Mouse (Mus musculus): ENCODE measurements at regions not wholly inside any gene's neighbourhood (a gene's known extent, or its start where the extent isn't known, plus 50 kb on each side); places are given as distances from the start of the nearest gene placed in this dataset.
A peak's percentile ranks its signal among the peaks of the same experiment; 100 is the strongest.

GRCm38 (mm10) chr6:144874251-144874650, 92.5 kb upstream of the Sox5 start:
- 80% methylated on average over 5 of the region's 5 CpGs for WGBS
- H3K4me3 ChIP-seq: no peak overlapping the region
- no peaks in the 10 kb centered on the region for H3K27me3 ChIP-seq
- no peak overlapping the region for H3K9ac ChIP-seq
- no peaks in the 10 kb centered on the region for H3K36me3 ChIP-seq
- H3K4me1 ChIP-seq: peaks cover 3% of the 10 kb centered on the region; the same call in 1 of the 2 replicates
- no peak overlapping the region for H3K27ac ChIP-seq
- no peak for ATAC-seq (ENCODE audit: low FRiP score)
- no peaks in the 10 kb centered on the region for H3K9me3 ChIP-seq (replicated peaks)
- no peak overlapping the region for H3K4me2 ChIP-seq (replicated peaks)

GRCm38 (mm10) chr6:144870949-144871348, 89.2 kb upstream of the Sox5 start:
- Histone ChIP-seq H3K36me3 (no peaks in the 10 kb centered on the region), H3K4me3 (no peak overlapping the region), H3K27ac (no peak overlapping the region), H3K9me3 (replicated peaks) (no peaks in the 10 kb centered on the region), H3K4me1 (peaks cover 3% of the 10 kb centered on the region; the same call in 1 of the 2 replicates), H3K27me3 (no peaks in the 10 kb centered on the region), H3K4me2 (replicated peaks) (no peak overlapping the region), H3K9ac (no peak overlapping the region)
- WGBS: 91% methylated on average over 8 of the region's 8 CpGs
- no peak for ATAC-seq (ENCODE audit: low FRiP score)

DNA sequence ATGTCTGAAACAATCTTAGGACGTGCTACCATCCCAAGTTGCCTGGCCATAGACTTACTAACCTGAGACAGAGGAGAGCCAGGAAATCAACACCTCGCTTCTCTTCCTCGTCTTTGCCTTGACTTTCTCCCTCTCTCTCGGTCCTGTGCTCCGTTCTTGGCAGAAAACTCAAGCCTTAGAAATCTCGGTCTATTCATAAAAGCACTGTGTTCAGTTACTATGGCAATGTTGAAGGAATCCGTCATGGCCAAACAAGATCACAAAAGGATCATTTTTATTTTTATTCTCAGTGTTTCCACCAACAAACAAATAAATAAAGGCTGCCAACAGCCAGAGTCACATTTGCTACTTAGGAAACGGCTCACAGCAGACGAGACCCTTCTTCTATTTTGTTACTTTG, 85.6 kb upstream of the Sox5 start:
- no peak overlapping the region for H3K27ac ChIP-seq
- no peaks in the 10 kb centered on the region for H3K4me1 ChIP-seq
- no peak overlapping the region for H3K9ac ChIP-seq
- no peak overlapping the region for H3K4me2 ChIP-seq (replicated peaks)
- ATAC-seq (ENCODE audit: low FRiP score): 0 out of 2 replicates have a peak, but pooled peaks have one; percentile 54
- H3K4me3 ChIP-seq: no peak overlapping the region
- H3K27me3 ChIP-seq: no peaks in the 10 kb centered on the region
- H3K9me3 ChIP-seq (replicated peaks): no peaks in the 10 kb centered on the region
- 50% methylated on average over 9 of the region's 9 CpGs for WGBS
- no peaks in the 10 kb centered on the region for H3K36me3 ChIP-seq

DNA sequence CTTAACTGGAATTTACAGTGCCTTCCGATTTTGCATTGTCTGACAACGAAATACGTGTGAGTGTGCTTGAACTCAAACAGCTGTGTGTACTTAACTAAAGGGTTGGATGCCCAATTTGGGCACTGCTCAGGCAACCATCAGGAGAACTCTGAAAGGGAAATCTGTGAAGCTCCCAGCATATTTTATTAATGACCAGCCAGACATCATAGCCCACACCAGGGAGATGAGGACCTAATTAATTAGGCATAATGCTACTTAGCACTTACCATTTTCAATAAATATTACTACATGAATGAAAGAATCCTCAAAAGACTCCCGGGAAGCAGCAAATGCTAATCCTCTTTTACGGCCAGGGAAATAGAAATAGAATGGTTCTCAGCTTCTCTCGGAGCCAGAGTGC, 82.2 kb upstream of the Sox5 start:
- Histone ChIP-seq H3K27ac (no peak overlapping the region), H3K4me3 (no peak overlapping the region), H3K27me3 (no peaks in the 10 kb centered on the region), H3K36me3 (no peaks in the 10 kb centered on the region), H3K4me2 (replicated peaks) (no peak overlapping the region), H3K9ac (no peak overlapping the region), H3K9me3 (replicated peaks) (no peaks in the 10 kb centered on the region), H3K4me1 (no peaks in the 10 kb centered on the region)
- ATAC-seq (ENCODE audit: low FRiP score): no peak
- WGBS: 79% methylated on average over 6 of the region's 6 CpGs

DNA sequence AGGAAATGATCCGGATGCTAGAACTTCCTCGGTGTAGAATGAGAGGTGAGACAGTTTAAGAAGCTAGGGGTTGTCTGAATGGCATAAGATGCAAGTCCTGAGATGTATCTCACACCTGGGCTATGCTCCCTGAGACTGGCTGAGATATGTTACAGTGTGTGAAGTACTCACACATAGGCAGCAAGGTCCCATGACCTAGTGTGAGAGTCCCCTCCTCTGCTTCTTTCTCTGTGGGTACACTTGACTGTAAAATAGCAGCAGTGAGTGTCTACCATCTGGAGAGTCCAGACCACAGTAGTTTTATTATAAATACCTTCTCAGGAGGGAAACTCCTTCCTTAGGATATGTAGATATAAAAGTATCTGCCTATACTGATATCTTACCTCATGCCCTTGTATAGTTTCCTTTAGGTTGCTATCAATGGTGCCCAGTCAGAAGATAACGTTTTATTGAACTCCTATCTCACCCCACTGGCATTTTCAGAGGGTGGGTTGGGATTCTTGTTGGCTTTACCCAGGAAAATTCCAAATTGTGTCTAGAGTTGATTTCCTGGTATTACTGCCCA, 81.7 kb upstream of the Sox5 start:
- ATAC-seq (ENCODE audit: low FRiP score): no peak
- no peak overlapping the region for H3K27ac ChIP-seq
- H3K9me3 ChIP-seq (replicated peaks): no peaks in the 10 kb centered on the region
- H3K4me3 ChIP-seq: no peak overlapping the region
- H3K4me1 ChIP-seq: no peaks in the 10 kb centered on the region
- no peaks in the 10 kb centered on the region for H3K36me3 ChIP-seq
- H3K4me2 ChIP-seq (replicated peaks): no peak overlapping the region
- no peak overlapping the region for H3K9ac ChIP-seq
- 93% methylated on average over 3 of the region's 3 CpGs for WGBS
- H3K27me3 ChIP-seq: no peaks in the 10 kb centered on the region

GRCm38 (mm10) chr6:144841510-144841909, 59.7 kb upstream of the Sox5 start:
- Histone ChIP-seq H3K4me3 (no peak overlapping the region), H3K4me2 (replicated peaks) (no peak overlapping the region), H3K9me3 (replicated peaks) (no peaks in the 10 kb centered on the region), H3K36me3 (no peaks in the 10 kb centered on the region), H3K27ac (no peak overlapping the region), H3K27me3 (no peaks in the 10 kb centered on the region), H3K4me1 (no peaks in the 10 kb centered on the region), H3K9ac (no peak overlapping the region)
- no peak for ATAC-seq (ENCODE audit: low FRiP score)
- WGBS: 69% methylated on average over 3 of the region's 3 CpGs

DNA sequence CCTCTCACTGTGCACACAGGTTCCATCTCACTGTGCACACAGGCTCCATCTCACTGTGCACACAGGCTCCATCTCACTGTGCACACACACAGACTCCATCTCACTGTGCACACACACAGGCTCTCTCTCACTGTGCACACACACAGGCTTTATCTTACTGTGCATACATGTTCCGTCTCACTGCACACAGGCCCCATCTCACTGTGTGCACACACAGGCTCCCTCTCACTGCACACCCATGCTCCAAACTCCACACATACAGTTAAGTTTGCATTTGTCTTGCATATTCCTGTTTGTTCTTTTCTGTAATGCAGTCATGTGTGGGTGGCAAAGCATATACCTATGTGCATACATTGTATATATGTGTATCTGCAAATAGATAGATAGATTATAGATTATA, 57.6 kb upstream of the Sox5 start:
- Histone ChIP-seq H3K4me2 (replicated peaks) (no peak overlapping the region), H3K4me1 (peaks cover 7% of the 10 kb centered on the region), H3K4me3 (no peak overlapping the region), H3K27me3 (no peaks in the 10 kb centered on the region), H3K9ac (no peak overlapping the region), H3K9me3 (replicated peaks) (no peaks in the 10 kb centered on the region), H3K27ac (no peak overlapping the region), H3K36me3 (no peaks in the 10 kb centered on the region)
- no peak for ATAC-seq (ENCODE audit: low FRiP score)
- 97% methylated on average over 1 of the region's 1 CpGs for WGBS

DNA sequence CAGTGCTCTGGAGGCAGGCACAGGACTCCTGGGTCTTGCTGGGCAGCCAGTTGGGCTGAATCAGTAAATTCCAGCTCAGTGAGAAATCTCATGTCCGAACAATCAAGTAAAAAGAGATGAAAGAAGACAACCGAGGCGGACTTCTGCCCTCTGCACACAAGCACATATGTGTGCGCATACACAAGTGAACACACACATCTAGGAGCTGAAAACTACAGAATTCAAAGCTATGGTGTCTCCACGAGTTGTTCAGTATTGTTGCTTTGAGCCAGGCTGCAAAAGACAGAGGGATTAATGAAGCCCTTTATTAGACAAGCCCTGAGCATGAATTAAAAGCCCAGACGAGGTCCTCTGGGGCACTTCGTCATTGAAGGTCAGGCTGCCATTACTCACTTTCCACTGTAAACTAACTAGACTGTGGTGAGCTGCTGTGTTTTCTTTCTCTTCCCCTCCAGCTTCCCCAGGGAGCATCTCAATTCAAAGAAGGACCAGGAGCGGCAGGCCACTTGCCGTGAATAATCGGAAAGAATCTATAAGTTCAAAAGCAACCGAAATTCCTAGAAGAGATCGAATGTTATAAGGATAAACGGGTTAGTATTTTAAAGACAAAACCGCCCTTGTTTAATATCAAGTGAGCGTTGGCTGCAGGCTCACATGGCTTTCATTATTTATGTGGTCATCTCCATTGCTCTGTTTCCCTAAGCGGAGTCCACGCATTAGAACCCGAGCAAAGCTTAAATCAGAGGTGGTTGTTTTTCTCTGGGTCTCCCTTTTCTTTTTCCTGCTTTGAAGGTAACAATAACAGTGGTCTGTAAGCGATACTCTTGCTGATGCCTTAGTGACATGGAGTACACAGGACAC, 52.8 kb upstream of the Sox5 start:
- no peaks in the 10 kb centered on the region for H3K36me3 ChIP-seq

More for the DNA sequence above, 52.8 kb upstream of the Sox5 start:
- no peaks in the 10 kb centered on the region for H3K27me3 ChIP-seq
- H3K4me2 ChIP-seq (replicated peaks): peak overlapping the region; percentile 30
- peak overlapping the region; percentile 69; the same call in 1 of the 2 replicates for H3K27ac ChIP-seq
- H3K4me1 ChIP-seq: peaks cover 12% of the 10 kb centered on the region
- peak; percentile 52 for ATAC-seq (ENCODE audit: low FRiP score)
- WGBS: 21% methylated on average over 19 of the region's 19 CpGs
- H3K4me3 ChIP-seq: no peak overlapping the region
- H3K9ac ChIP-seq: no peak overlapping the region
- H3K9me3 ChIP-seq (replicated peaks): no peaks in the 10 kb centered on the region

Data from hindbrain, embryonic 12.5 days (tissue).